ENCODE assay signal across 12 mouse cellular contexts in the genomic region with DNA sequence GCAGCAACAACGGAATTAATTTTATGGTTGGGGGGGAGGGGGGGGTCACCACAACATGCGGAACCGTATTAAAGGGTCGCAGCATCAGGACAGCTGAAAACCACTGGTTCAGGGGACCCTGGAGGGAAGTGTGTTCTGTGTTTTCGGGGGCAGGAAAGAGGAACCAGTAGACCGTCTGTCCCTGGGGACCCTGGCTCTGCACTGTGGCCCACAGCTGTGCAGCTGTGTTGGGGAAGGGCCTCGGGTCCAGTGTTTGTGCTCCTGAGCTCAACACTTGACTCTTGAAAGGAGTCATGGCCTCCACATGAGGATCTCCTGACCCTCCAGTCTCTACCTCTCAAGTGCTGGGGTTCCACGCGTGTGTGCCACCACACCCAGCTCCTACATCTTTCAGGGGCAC.
DNase-seq lines count a peak whose midpoint lies in the region; ATAC-seq and TF ChIP-seq lines count a peak whose summit lies in the region.
"Had no signal": no experiment of that assay in that cellular context is flagged by ENCODE, and none has a peak within 500 bp of the region (broad histone marks: within the 10 kb centered on the region; RNA-seq: fewer than 3 reads in every experiment).

No protein-coding gene starts in this region.

- no peak overlapping the region for H3K27ac ChIP-seq in testis, adult 2 months (ENCODE audit: control insufficient read depth, insufficient read depth, low read depth, low read length)
- H3K27ac ChIP-seq: hindbrain, embryonic 12.5 days; macrophage had no signal

- peak; percentile 37 for DNase-seq in gastrocnemius, postnatal 10 days
- DNase-seq in gastrocnemius, adult 18-20 months (ENCODE audit: low spot score): no peak
- DNase-seq in testis, postnatal 10 days (ENCODE audit: low spot score): no peak
- DNase-seq in frontal cortex, adult 2 months (ENCODE audit: extremely low spot score in 1 of 2, low spot score in 1 of 2): no peak
- no peak for DNase-seq in embryo, embryonic 10.5 days (ENCODE audit: low spot score)
- no peak for DNase-seq in cerebellum, adult 11-12 months
- DNase-seq: right cerebral cortex, postnatal 25 days had no signal

- peak overlapping the region; percentile 49 for H3K4me3 ChIP-seq in testis, adult 2 months (ENCODE audit: control insufficient read depth, low read depth, low read length)
- H3K4me3 ChIP-seq: erythroblast, embryonic 14.5 days; hindbrain, embryonic 12.5 days had no signal

- no peak for TF ChIP-seq CTCF in testis, adult 2 months (IDR thresholded peaks at IDR 0.05; ENCODE audit: control insufficient read depth, insufficient read depth, insufficient replicate concordance, low read depth, low read length)

- no peaks in the 10 kb centered on the region for H3K27me3 ChIP-seq in testis, adult 2 months (ENCODE audit: control insufficient read depth, insufficient read depth, low read length)

- TF ChIP-seq POLR2A in testis, adult 2 months (IDR thresholded peaks at IDR 0.05; ENCODE audit: control insufficient read depth, low read depth, low read length): no peak

- H3K4me1 ChIP-seq in testis, adult 2 months (ENCODE audit: control insufficient read depth, insufficient read depth, low read length): no peaks in the 10 kb centered on the region; the same call in 1 of the 2 replicates

- peak; percentile 41; the same call in 1 of the 2 replicates for ATAC-seq in monocyte, adult 5-6 weeks (replicated peaks; ENCODE audit: insufficient number of reproducible peaks, low FRiP score, low TSS enrichment, poor library complexity, severe bottlenecking)

- no peaks in the 10 kb centered on the region for H3K36me3 ChIP-seq in testis, adult 2 months (ENCODE audit: control insufficient read depth, insufficient read depth, low read length)
- H3K36me3 ChIP-seq: hindbrain, embryonic 12.5 days had no signal
